Mouse (Mus musculus) liver, embryonic 14.5 days (tissue): ENCODE results near the gene Irf1.

ENCODE experiments used
- CTCF ChIP-seq: IDR thresholded peaks from 2 replicates; pipeline ENCODE4 v1.5.1; 2016; ENCODE audit warnings: antibody characterized with exemption, low read depth, control low read depth
- EP300 ChIP-seq: IDR thresholded peaks from 2 replicates; pipeline ENCODE4 v1.6.1; 2016; ENCODE audit warnings: antibody characterized with exemption, low read depth

DNA sequence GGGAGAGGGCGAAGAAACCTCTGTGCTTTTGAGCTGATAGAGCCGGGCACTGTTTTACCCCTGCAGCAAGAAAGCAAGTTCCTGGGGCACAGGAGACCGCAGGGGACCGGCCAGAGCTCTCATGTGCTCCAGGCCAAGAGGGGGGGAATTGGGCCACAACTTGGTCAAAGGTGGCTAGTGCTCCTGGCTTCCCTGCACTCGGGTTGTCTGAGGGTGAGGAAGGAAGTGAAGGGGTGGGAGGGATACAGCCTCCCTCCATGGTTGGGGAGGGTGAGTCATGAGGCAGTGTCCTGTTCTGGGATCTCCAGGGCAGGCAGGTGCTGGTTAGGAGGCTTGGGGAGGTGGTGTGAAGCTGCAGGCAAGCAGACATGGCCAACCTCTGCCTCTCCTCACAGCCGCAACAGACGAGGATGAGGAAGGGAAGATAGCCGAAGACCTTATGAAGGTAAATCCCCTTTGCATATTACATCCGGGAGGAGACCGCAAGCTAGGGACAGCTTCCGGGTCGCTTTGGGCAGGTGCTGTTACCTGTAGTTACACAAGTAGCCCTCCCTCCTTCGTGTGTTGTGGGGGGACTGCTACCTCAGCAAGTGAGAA lies 4.9 kb downstream of the Irf1 start:
- TF ChIP-seq EP300 (no peak), CTCF (no peak)
